Mouse (Mus musculus) E14TG2a.4 (cell line): ENCODE measurements around the gene Gm18596.
"Not testable (repeated sequence)": the region's sequence is repeated elsewhere in the genome, so short reads cannot be mapped to it uniquely, and the experiment has no call there.

Source experiments
- H3K27me3 ChIP-seq: 2 replicates; pipeline ENCODE4 v1.6.1; 2014; ENCODE audit warnings: low read length, control low read depth; ENCODE audit not compliant: insufficient read depth
- H3K36me3 ChIP-seq: 2 replicates; pipeline ENCODE4 v1.6.1; 2014; ENCODE audit warnings: low read length, control low read depth; ENCODE audit not compliant: insufficient read depth
- H3K4me1 ChIP-seq: replicated peaks from 2 replicates; pipeline ENCODE4 v1.6.1; 2014; ENCODE audit warnings: low read depth, low read length, control low read depth
- H3K4me3 ChIP-seq: replicated peaks from 2 replicates; pipeline ENCODE4 v1.5.1; 2014; ENCODE audit warnings: mild to moderate bottlenecking, low read length
- H3K9me3 ChIP-seq: 2 replicates; pipeline ENCODE4 v1.6.1; 2014; ENCODE audit warnings: low read length, control low read depth
- CTCF ChIP-seq: conservative IDR thresholded peaks from 2 replicates; pipeline ENCODE4 v1.5.1; 2014; ENCODE audit warnings: low read length
- NANOG ChIP-seq: IDR thresholded peaks from 2 replicates; pipeline ENCODE4 v1.6.1; 2014; ENCODE audit warnings: borderline replicate concordance, low read length, mixed read lengths
- POU5F1 ChIP-seq: IDR thresholded peaks from 2 replicates; pipeline ENCODE4 v1.6.1; 2014; ENCODE audit warnings: low read length, borderline replicate concordance

Gene Gm18596

DNA sequence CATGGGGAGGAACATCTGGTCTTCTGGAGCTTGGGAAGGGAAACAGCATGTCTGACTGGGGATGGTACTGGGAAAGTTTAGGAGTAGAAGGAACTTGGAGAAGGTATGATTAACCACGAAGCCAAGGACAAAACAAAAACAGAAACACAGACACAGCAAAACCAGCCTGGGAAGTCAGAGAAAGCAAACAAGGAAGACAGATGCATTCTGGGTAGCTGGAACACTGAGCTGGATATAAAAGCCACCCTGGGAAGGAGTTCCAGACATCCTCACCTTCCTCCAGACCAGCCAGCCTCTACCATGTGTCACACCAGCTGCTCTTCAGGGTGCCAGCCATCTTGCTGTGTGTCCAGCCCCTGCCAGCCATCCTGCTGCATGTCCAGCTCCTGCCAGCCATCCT lies 26.9 kb downstream of the Gm18596 start, which contains the start of gene Gm10142:
Gene Gm10142, plus strand, starts transcription at position 301 of the 400 bp plus-strand sequence.
- Histone ChIP-seq H3K4me3 (no peak within 1 kb of the TSS), H3K27me3 (no peaks in the 10 kb centered on the region), H3K9me3 (peaks cover 8% of the 10 kb centered on the region; the same call in 1 of the 2 replicates), H3K4me1 (no peaks in the 10 kb centered on the region), H3K36me3 (no peaks in the 10 kb centered on the region)
- TF ChIP-seq NANOG, result no peak
- no peak for TF ChIP-seq POU5F1
- no peak for TF ChIP-seq CTCF

DNA sequence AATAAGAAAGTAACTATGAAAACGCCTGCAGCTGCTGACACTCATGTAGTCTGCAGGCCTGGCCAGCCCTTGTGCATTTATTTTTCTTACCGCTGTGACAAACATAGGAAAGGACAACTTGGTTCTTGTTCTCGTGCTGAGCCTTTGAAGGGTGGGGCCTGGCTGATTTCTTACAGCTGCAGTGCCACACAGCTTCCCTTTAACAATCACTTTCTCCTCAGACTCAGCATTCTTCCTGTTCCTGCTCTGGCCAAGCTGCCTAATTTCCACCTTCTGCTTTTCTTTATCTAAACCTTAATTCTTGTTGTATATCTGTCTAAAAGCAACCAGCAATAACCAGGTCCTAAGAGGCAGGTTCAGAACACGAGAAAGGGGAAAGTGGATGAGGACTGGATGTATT lies 28.7 kb downstream of the Gm18596 start:
- TF ChIP-seq POU5F1 (no peak), NANOG (no peak), CTCF (no peak)
- no peaks in the 10 kb centered on the region for H3K36me3 ChIP-seq
- H3K9me3 ChIP-seq, result peaks cover 4% of the 10 kb centered on the region; the same call in 1 of the 2 replicates
- no peaks in the 10 kb centered on the region for H3K27me3 ChIP-seq
- H3K4me3 ChIP-seq, result no peak overlapping the region
- H3K4me1 ChIP-seq, result no peaks in the 10 kb centered on the region

GRCm38 (mm10) chr10:77711157-77711556 lies 31.3 kb downstream of the Gm18596 start, which contains the start of gene Gm10024:
Gene Gm10024 (plus strand): TSS chr10:77711457.
- not testable (repeated sequence) for H3K4me3 ChIP-seq, H3K4me1 ChIP-seq, H3K9me3 ChIP-seq, H3K36me3 ChIP-seq, H3K27me3 ChIP-seq

DNA sequence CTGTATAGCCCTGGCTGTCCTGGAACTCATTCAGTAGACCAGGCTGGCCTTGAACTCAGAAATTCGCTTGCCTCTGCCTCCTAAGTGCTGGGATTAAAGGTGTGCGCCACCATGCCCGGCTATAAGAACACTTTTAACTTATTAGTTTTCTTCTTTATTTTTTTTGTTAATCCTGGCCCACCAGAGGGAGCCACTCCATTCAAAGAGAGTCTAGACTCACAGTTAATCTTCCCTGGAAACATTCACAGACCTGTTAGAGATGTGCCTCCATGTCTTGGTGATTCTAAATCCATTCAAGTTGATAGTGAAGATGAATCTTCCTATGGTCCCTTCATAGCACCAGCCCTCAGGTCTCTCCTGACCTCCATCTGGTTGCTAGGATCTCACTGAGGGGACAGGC lies 32.6 kb downstream of the Gm18596 start:
- TF ChIP-seq NANOG (no peak), CTCF (no peak), POU5F1 (no peak)
- H3K4me3 ChIP-seq, result no peak overlapping the region
- no peaks in the 10 kb centered on the region for H3K36me3 ChIP-seq
- no peaks in the 10 kb centered on the region for H3K27me3 ChIP-seq
- peaks cover 19% of the 10 kb centered on the region for H3K9me3 ChIP-seq
- no peaks in the 10 kb centered on the region for H3K4me1 ChIP-seq

DNA sequence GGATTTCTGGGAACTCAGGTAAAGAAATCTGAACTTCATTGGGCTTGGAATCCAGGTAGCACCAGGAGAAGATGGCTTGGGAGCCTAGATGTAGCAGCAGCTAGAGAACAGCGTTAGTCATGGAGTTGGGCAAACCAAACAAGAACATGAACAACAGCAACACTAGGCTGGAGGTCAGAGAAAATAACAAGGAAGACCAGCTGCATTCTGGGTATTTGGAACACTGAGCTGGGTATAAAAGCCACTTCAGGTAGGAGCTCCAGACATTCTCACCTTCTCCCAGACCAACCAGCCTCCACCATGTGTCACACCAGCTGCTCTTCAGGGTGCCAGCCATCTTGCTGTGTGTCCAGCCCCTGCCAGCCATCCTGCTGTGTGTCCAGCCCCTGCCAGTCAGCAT lies 36.1 kb downstream of the Gm18596 start, which contains the start of gene Gm10272:
Gene Gm10272, plus strand, starts transcription at position 301 of the 400 bp plus-strand sequence.
- Histone ChIP-seq H3K4me1 (no peaks in the 10 kb centered on the region), H3K36me3 (no peaks in the 10 kb centered on the region), H3K4me3 (no peak within 1 kb of the TSS), H3K9me3 (peaks cover 33% of the 10 kb centered on the region), H3K27me3 (no peaks in the 10 kb centered on the region)
- TF ChIP-seq CTCF (no peak), POU5F1 (no peak), NANOG (no peak)

DNA sequence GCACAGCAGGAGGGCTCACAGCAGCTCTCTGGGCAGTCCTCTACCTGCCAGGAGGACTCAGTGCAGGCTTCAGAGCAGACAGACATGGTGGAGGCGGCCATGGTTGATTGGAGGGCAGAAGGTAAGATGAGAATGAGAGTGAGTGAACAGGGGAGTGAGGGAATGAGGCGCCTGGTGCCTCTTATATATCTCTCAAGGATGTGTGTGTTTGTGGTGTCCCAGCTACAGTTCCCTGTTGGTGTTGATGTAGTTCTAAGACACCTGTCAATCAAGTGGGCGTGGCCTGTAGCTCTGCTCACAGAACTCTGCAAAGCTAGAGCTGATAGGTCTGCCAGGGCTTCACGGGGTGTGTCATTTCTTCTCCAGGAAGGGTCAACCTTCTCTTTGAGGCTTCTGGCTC lies 45.3 kb downstream of the Gm18596 start, which contains the start of gene Gm9508:
Gene Gm9508, minus strand, starts transcription at position 101 of the 400 bp plus-strand sequence.
- Histone ChIP-seq H3K4me3 (no peak within 1 kb of the TSS), H3K4me1 (peaks cover 6% of the 10 kb centered on the region; the same call in 1 of the 2 replicates), H3K9me3 (0 out of 2 replicates have a peak, but pooled peaks cover under 1% of the 10 kb centered on the region), H3K36me3 (no peaks in the 10 kb centered on the region), H3K27me3 (no peaks in the 10 kb centered on the region)
- no peak for TF ChIP-seq POU5F1
- TF ChIP-seq NANOG, result no peak
- TF ChIP-seq CTCF, result no peak
